Mouse (Mus musculus) liver (tissue): Measurements from ENCODE around the gene Ankrd42.

Source experiments
- DNase-seq: peaks from one replicate; pipeline ENCODE4 v3.0.0-alpha.2; 2020; ENCODE audit warnings: mixed read lengths

The Ankrd42 gene

DNA sequence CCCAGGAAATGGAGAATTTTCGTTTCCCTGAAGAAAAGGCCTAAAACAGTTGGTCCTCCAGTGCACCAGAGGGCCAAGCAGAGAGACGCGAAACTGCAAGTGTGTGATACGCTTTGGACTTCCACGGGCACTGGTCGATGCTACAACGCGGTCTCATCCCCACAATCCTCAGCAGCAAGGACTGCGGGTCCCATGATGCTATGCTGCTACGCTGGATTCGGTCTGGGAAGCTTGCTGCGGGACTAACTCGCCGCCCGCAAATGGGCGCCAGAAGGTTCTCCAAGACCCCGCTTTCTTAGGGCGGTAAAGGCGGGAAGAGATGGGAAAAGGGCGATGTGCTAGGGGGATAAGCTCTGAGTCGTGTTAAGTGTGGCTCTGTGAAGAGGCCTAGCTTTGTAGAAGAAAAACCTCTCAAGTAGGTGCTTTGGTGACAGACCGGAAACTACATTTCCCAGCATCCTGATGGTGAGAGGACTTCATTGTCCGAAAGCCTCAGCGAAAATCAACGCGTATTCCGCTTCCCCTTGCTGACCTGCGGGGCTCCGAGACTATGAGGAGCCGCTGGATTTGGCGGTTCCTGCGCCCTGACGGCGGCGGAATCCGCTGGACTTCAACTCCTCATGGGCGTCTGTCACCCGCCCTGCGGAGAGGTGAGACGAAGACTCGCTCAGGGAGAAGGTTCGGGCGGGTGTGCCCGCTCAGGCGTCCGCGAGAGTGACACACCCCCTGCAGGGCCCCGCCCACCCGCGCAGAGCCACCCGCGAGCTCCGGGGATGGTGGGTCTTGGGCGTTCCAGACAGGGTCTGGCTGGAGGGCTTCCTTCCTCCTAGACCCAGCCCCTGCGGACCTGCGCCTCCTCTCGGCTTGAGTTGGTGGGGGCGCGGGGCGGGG, 75.7 kb downstream of the Ankrd42 start, which contains the start of gene Ccdc90b:
TSS of gene Ccdc90b (plus strand) at position 164 of the 891 bp plus-strand sequence.
- peak; percentile 86 for DNase-seq

- DNase-seq: no peak
Measured at GRCm38 (mm10) chr7:92558744-92559143, 78.2 kb downstream of the Ankrd42 start.

GRCm38 (mm10) chr7:92550990-92551392, 86.0 kb downstream of the Ankrd42 start:
- DNase-seq: no peak

DNA sequence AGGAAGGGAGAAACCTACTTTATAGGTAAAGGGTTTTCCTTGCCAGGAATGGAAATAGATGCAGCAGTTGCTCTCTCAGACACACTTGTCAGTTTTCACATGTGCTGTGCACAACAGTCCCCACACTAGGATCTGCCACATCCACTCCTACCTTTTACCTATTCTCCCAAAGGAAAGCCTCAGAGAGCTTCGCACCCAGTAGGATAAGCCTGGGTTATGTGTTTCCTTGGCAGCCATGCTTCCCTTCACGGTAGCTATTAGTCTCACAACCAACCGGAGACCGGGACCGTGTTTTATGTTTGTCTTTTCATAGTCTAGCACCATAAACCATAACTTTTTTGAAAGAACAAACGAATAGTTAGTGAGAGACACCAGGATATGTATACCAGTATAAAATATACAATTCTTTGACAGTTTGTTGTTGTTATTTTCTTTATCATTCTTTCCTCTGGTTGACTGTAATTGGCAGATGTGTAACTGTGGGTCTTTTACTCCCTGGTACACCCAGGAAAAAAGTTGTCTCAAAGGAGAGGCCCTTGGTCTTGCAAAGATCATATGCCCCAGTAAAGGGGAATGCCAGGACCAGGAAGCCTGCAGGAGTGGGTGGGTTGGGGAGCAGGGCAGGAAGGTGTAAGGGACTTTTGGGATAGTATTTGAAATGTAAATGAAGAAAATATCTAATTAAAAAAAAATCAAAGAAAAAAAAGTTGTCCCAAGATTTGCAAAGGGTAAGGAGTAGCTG, 86.5 kb downstream of the Ankrd42 start:
- no peak for DNase-seq

GRCm38 (mm10) chr7:92546763-92547162, 90.2 kb downstream of the Ankrd42 start:
- DNase-seq: no peak

GRCm38 (mm10) chr7:92532351-92533036, 104.4 kb downstream of the Ankrd42 start:
- DNase-seq: no peak
